Mouse (Mus musculus): ENCODE measurements at regions not wholly inside any gene's neighbourhood (a gene's known extent, or its start where the extent isn't known, plus 50 kb on each side); places are given as distances from the start of the nearest gene placed in this dataset.

DNA sequence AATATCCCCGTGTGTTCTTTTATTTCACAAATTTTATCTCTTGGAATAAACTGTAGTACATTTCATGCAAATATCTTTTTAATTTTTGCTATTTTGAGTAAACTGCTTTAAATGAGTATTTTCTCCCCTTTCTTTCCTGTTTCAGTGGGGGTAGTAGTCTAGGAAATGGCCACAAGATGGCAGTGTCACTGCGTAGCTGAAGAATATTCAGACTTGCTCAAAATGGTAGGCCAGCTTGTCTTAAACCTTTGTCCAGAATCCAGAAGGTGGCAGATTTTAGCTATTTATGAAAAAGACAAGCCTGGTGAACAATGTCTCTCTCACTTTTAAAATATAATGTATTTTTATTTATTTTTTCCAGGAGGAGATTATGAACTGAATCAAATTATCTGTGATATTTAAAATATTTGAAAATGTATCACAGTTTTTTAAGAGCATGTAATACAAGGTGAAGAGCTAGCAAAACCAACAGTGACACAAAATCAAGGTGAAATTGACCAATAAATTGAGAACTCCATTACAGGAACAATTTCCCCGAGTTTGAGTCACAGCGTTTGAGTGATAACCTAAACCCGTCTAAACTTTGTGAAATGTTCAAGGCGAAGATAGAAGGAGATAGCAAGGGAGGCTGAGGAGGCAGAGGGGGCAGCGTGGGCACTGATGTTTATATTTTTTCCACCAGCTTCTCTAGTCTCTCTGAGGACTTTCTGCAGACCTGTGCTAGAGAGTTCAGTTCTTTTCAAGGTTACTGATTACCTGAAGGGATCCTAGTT is 285.5 kb downstream of the Olfm4 start:
- no peaks in the 10 kb centered on the region for H3K27me3 ChIP-seq (ENCODE audit: control insufficient read depth, insufficient read depth, low read length)
- ATAC-seq (ENCODE audit: low FRiP score): peak; percentile 75; the same call in 1 of the 2 replicates
- H3K27ac ChIP-seq (ENCODE audit: low read depth, low read length): no peak overlapping the region
- H3K4me3 ChIP-seq (ENCODE audit: low read depth, low read length): no peak overlapping the region
- peak; percentile 98 for DNase-seq (ENCODE audit: low spot score, missing footprints)
- no peak overlapping the region for H3K4me2 ChIP-seq
- H3K9me3 ChIP-seq (ENCODE audit: control insufficient read depth, low read length): no peaks in the 10 kb centered on the region
- H3K36me3 ChIP-seq (ENCODE audit: control insufficient read depth, insufficient read depth, low read length): no peaks in the 10 kb centered on the region
- H3K9ac ChIP-seq (ENCODE audit: low read length): no peak overlapping the region
- WGBS: 46% methylated on average over 7 of the region's 7 CpGs
- H3K4me1 ChIP-seq (ENCODE audit: control insufficient read depth, insufficient read depth, low read length): no peaks in the 10 kb centered on the region

- no peaks in the 10 kb centered on the region for H3K27me3 ChIP-seq (ENCODE audit: control insufficient read depth, insufficient read depth, low read length)
- 70% methylated on average over 13 of the region's 13 CpGs for WGBS
Measured at GRCm38 (mm10) chr14:80270063-80270462, 286.2 kb downstream of the Olfm4 start.

GRCm38 (mm10) chr14:80280188-80280587 is 296.3 kb downstream of the Olfm4 start:
- WGBS: 79% methylated on average over 4 of the region's 4 CpGs

More at GRCm38 (mm10) chr14:80270063-80270462, 286.2 kb downstream of the Olfm4 start:
- Histone ChIP-seq H3K4me3 (ENCODE audit: low read depth, low read length) (no peak overlapping the region), H3K9me3 (ENCODE audit: control insufficient read depth, low read length) (no peaks in the 10 kb centered on the region), H3K4me1 (ENCODE audit: control insufficient read depth, insufficient read depth, low read length) (no peaks in the 10 kb centered on the region), H3K4me2 (no peak overlapping the region), H3K27ac (ENCODE audit: low read depth, low read length) (no peak overlapping the region), H3K9ac (ENCODE audit: low read length) (no peak overlapping the region), H3K36me3 (ENCODE audit: control insufficient read depth, insufficient read depth, low read length) (no peaks in the 10 kb centered on the region)
- DNase-seq (ENCODE audit: low spot score, missing footprints) (no peak), ATAC-seq (ENCODE audit: low FRiP score) (no peak)

DNA sequence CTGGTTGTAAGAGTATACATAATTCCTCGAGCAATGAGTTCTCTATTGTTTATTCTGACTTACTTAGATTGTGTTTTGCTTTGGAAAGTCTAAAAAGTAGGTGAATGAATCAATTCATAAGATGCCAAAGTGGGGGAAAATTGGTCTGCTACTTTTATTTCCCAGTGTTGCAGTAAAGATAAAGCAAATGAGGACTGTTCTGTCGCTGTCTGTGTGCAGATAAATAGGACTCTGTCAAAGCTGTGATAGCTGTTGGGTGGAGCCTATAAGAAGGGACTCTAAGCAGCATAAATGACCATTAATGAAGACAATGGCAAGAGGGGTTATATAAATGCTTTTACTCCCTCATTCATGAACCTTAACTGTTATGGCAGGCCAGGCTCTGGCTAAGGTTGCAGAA is 299.8 kb downstream of the Olfm4 start:
- no peak overlapping the region for H3K27ac ChIP-seq (ENCODE audit: low read depth, low read length)
- no peaks in the 10 kb centered on the region for H3K9me3 ChIP-seq (ENCODE audit: control insufficient read depth, low read length)
- 79% methylated on average over 2 of the region's 2 CpGs for WGBS
- no peak overlapping the region for H3K4me2 ChIP-seq
- no peak overlapping the region for H3K9ac ChIP-seq (ENCODE audit: low read length)
- no peaks in the 10 kb centered on the region for H3K4me1 ChIP-seq (ENCODE audit: control insufficient read depth, insufficient read depth, low read length)
- no peak overlapping the region for H3K4me3 ChIP-seq (ENCODE audit: low read depth, low read length)
- ATAC-seq (ENCODE audit: low FRiP score) (no peak), DNase-seq (ENCODE audit: low spot score, missing footprints) (no peak)
- no peaks in the 10 kb centered on the region for H3K27me3 ChIP-seq (ENCODE audit: control insufficient read depth, insufficient read depth, low read length)
- H3K36me3 ChIP-seq (ENCODE audit: control insufficient read depth, insufficient read depth, low read length): no peaks in the 10 kb centered on the region

More at GRCm38 (mm10) chr14:80280188-80280587, 296.3 kb downstream of the Olfm4 start:
- Histone ChIP-seq H3K9me3 (ENCODE audit: control insufficient read depth, low read length) (no peaks in the 10 kb centered on the region), H3K9ac (ENCODE audit: low read length) (no peak overlapping the region), H3K27ac (ENCODE audit: low read depth, low read length) (no peak overlapping the region), H3K4me3 (ENCODE audit: low read depth, low read length) (no peak overlapping the region), H3K36me3 (ENCODE audit: control insufficient read depth, insufficient read depth, low read length) (no peaks in the 10 kb centered on the region), H3K4me2 (no peak overlapping the region), H3K27me3 (ENCODE audit: control insufficient read depth, insufficient read depth, low read length) (no peaks in the 10 kb centered on the region), H3K4me1 (ENCODE audit: control insufficient read depth, insufficient read depth, low read length) (no peaks in the 10 kb centered on the region)
- ATAC-seq (ENCODE audit: low FRiP score) (no peak), DNase-seq (ENCODE audit: low spot score, missing footprints) (no peak)

GRCm38 (mm10) chr14:80291360-80291759 is 307.5 kb downstream of the Olfm4 start:
- ATAC-seq (ENCODE audit: low FRiP score): no peak
- H3K4me1 ChIP-seq (ENCODE audit: control insufficient read depth, insufficient read depth, low read length): no peaks in the 10 kb centered on the region
- 86% methylated on average over 4 of the region's 4 CpGs for WGBS

GRCm38 (mm10) chr14:80293378-80293777 is 309.5 kb downstream of the Olfm4 start:
- H3K27me3 ChIP-seq (ENCODE audit: control insufficient read depth, insufficient read depth, low read length): no peaks in the 10 kb centered on the region
- H3K9me3 ChIP-seq (ENCODE audit: control insufficient read depth, low read length): no peaks in the 10 kb centered on the region
- no peak overlapping the region for H3K27ac ChIP-seq (ENCODE audit: low read depth, low read length)
- H3K9ac ChIP-seq (ENCODE audit: low read length): no peak overlapping the region
- H3K4me3 ChIP-seq (ENCODE audit: low read depth, low read length): no peak overlapping the region
- ATAC-seq (ENCODE audit: low FRiP score) (no peak), DNase-seq (ENCODE audit: low spot score, missing footprints) (no peak)
- no peaks in the 10 kb centered on the region for H3K4me1 ChIP-seq (ENCODE audit: control insufficient read depth, insufficient read depth, low read length)
- H3K36me3 ChIP-seq (ENCODE audit: control insufficient read depth, insufficient read depth, low read length): no peaks in the 10 kb centered on the region
- H3K4me2 ChIP-seq: no peak overlapping the region
- WGBS: 88% methylated on average over 4 of the region's 4 CpGs

More at GRCm38 (mm10) chr14:80291360-80291759, 307.5 kb downstream of the Olfm4 start:
- H3K36me3 ChIP-seq (ENCODE audit: control insufficient read depth, insufficient read depth, low read length): no peaks in the 10 kb centered on the region
- DNase-seq (ENCODE audit: low spot score, missing footprints): no peak
- H3K4me2 ChIP-seq: no peak overlapping the region
- no peak overlapping the region for H3K4me3 ChIP-seq (ENCODE audit: low read depth, low read length)
- no peaks in the 10 kb centered on the region for H3K27me3 ChIP-seq (ENCODE audit: control insufficient read depth, insufficient read depth, low read length)
- no peaks in the 10 kb centered on the region for H3K9me3 ChIP-seq (ENCODE audit: control insufficient read depth, low read length)
- no peak overlapping the region for H3K9ac ChIP-seq (ENCODE audit: low read length)
- no peak overlapping the region for H3K27ac ChIP-seq (ENCODE audit: low read depth, low read length)

- H3K36me3 ChIP-seq (ENCODE audit: control insufficient read depth, insufficient read depth, low read length): no peaks in the 10 kb centered on the region
- no peak overlapping the region for H3K9ac ChIP-seq (ENCODE audit: low read length)
- no peak overlapping the region for H3K4me2 ChIP-seq
- 4% methylated on average over 2 of the region's 2 CpGs for WGBS
- DNase-seq (ENCODE audit: low spot score, missing footprints): peak; percentile 87
- H3K27me3 ChIP-seq (ENCODE audit: control insufficient read depth, insufficient read depth, low read length): no peaks in the 10 kb centered on the region
- H3K9me3 ChIP-seq (ENCODE audit: control insufficient read depth, low read length): no peaks in the 10 kb centered on the region
- peaks cover 3% of the 10 kb centered on the region; the same call in 1 of the 2 replicates for H3K4me1 ChIP-seq (ENCODE audit: control insufficient read depth, insufficient read depth, low read length)
- H3K4me3 ChIP-seq (ENCODE audit: low read depth, low read length): no peak overlapping the region
- H3K27ac ChIP-seq (ENCODE audit: low read depth, low read length): no peak overlapping the region
- ATAC-seq (ENCODE audit: low FRiP score): no peak
Measured at GRCm38 (mm10) chr14:80329651-80330050, 345.8 kb downstream of the Olfm4 start.

DNA sequence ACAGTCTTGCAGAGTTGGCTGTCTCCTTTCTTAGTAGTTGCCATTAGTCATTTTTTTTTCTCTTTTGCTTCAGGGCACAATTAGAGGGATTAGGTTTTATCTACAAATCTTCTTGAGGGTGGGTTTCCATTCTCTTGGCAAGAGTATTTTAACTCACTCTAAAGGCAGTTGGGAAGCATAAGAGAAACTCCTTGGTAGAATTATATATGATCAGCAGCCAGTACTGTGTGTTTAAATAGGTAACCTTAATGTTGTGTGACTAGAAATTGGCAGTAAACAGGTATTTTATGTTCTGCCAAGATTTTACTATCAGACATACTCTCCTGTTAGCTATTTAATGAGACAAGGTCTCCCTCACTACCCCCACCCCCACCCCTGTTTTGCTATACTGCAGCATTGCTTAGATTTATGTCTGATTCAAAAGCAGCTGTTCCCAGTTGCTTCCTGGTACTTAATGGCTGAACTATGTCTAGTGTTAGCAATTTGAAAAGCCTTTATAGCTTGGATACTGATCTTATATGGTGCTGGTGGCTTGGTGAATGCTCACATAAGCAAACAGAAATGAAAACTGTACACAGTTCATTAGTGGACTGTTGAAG is 378.2 kb downstream of the Olfm4 start:
- ATAC-seq (ENCODE audit: low FRiP score) (no peak), DNase-seq (ENCODE audit: low spot score, missing footprints) (peak; percentile 35)
- H3K9ac ChIP-seq (ENCODE audit: low read length): no peak overlapping the region
- no peaks in the 10 kb centered on the region for H3K9me3 ChIP-seq (ENCODE audit: control insufficient read depth, low read length)
- H3K4me1 ChIP-seq (ENCODE audit: control insufficient read depth, insufficient read depth, low read length): no peaks in the 10 kb centered on the region
- H3K4me3 ChIP-seq (ENCODE audit: low read depth, low read length): no peak overlapping the region
- H3K27ac ChIP-seq (ENCODE audit: low read depth, low read length): no peak overlapping the region
- no peak overlapping the region for H3K4me2 ChIP-seq
- H3K36me3 ChIP-seq (ENCODE audit: control insufficient read depth, insufficient read depth, low read length): no peaks in the 10 kb centered on the region
- H3K27me3 ChIP-seq (ENCODE audit: control insufficient read depth, insufficient read depth, low read length): no peaks in the 10 kb centered on the region

- Histone ChIP-seq H3K36me3 (ENCODE audit: control insufficient read depth, insufficient read depth, low read length) (no peaks in the 10 kb centered on the region), H3K4me2 (no peak overlapping the region), H3K9me3 (ENCODE audit: control insufficient read depth, low read length) (no peaks in the 10 kb centered on the region), H3K27me3 (ENCODE audit: control insufficient read depth, insufficient read depth, low read length) (no peaks in the 10 kb centered on the region), H3K4me3 (ENCODE audit: low read depth, low read length) (no peak overlapping the region), H3K27ac (ENCODE audit: low read depth, low read length) (no peak overlapping the region), H3K4me1 (ENCODE audit: control insufficient read depth, insufficient read depth, low read length) (no peaks in the 10 kb centered on the region), H3K9ac (ENCODE audit: low read length) (no peak overlapping the region)
- WGBS: 50% methylated on average over 11 of the region's 11 CpGs
- DNase-seq (ENCODE audit: low spot score, missing footprints): peak; percentile 39
- ATAC-seq (ENCODE audit: low FRiP score): peak; percentile 42; the same call in 1 of the 2 replicates
Measured at GRCm38 (mm10) chr14:80369448-80370153, 385.7 kb downstream of the Olfm4 start.

Data from midbrain, embryonic 11.5 days (tissue).